Mouse (Mus musculus): ENCODE measurements around the gene Zdhhc1. TPM values are rescaled to one million over a fixed set of nuclear protein-coding genes. Genes with fewer than 3 reads are reported as not detected.

The Zdhhc1 gene
- total and polyA plus RNA-seq, 3 experiments: 4.9 to 11.5 TPM; not detected in 1

- DNase-seq (ENCODE audit: low read depth, low spot score): no peak
- no peaks in the 10 kb centered on the region for H3K36me3 ChIP-seq (ENCODE audit: control insufficient read depth in 1 of 2, insufficient read depth in 2 of 2, low read length in 2 of 2)
- TF ChIP-seq MYB (IDR thresholded peaks at IDR 0.05; ENCODE audit: low read depth, low read length) (no peak), RCOR1 (IDR thresholded peaks at IDR 0.05; ENCODE audit: low read depth, low read length) (no peak), SIN3A (IDR thresholded peaks at IDR 0.05; ENCODE audit: low read length) (no peak), USF2 (IDR thresholded peaks at IDR 0.05; ENCODE audit: borderline replicate concordance in 1 of 2, insufficient read depth in 1 of 2, low read depth in 1 of 2, low read length in 2 of 2) (no peak), ETS1 (IDR thresholded peaks at IDR 0.05; ENCODE audit: low read depth, low read length) (no peak), CTCF (IDR thresholded peaks at IDR 0.05 in 2 of 3, conservative IDR thresholded peaks at IDR 0.05 in 1 of 3; ENCODE audit: control insufficient read depth in 1 of 3, insufficient read depth in 1 of 3, low read depth in 2 of 3, low read length in 3 of 3, poor library complexity in 1 of 3, severe bottlenecking in 1 of 3) (no peak), GATA1 (IDR thresholded peaks at IDR 0.05; ENCODE audit: low read depth, low read length) (no peak), ZC3H11A (IDR thresholded peaks at IDR 0.05; ENCODE audit: low read depth, low read length) (no peak), MAZ (IDR thresholded peaks at IDR 0.05; ENCODE audit: low read depth, low read length) (no peak), ZNF384 (IDR thresholded peaks at IDR 0.05; ENCODE audit: low read depth, low read length) (no peak), TBP (IDR thresholded peaks at IDR 0.05; ENCODE audit: low read depth, low read length) (no peak), BHLHE40 (IDR thresholded peaks at IDR 0.05; ENCODE audit: borderline replicate concordance, low read depth, low read length) (no peak), ELF1 (IDR thresholded peaks at IDR 0.05; ENCODE audit: low read depth, low read length) (no peak), E2F4 (IDR thresholded peaks at IDR 0.05; ENCODE audit: borderline replicate concordance, low read depth, low read length) (no peak), ZKSCAN1 (IDR thresholded peaks at IDR 0.05; ENCODE audit: low read depth, low read length) (no peak), SMC3 (IDR thresholded peaks at IDR 0.05; ENCODE audit: low read depth, low read length) (no peak), NRF1 (IDR thresholded peaks at IDR 0.05; ENCODE audit: insufficient read depth, low read depth, low read length, poor library complexity, severe bottlenecking) (no peak), KAT2A (conservative IDR thresholded peaks at IDR 0.05; ENCODE audit: low read depth, low read length) (no peak), MYC (IDR thresholded peaks at IDR 0.05; ENCODE audit: low read depth, low read length) (no peak)
- no peaks in the 10 kb centered on the region for H3K9me3 ChIP-seq (replicated peaks; ENCODE audit: insufficient read depth, low read length)
- no peak overlapping the region for H3K9ac ChIP-seq (ENCODE audit: control insufficient read depth, low read depth, low read length, poor library complexity, severe bottlenecking)
- H3K27me3 ChIP-seq (ENCODE audit: control insufficient read depth in 1 of 2, insufficient read depth in 2 of 2, low read length in 2 of 2): no peaks in the 10 kb centered on the region
- H3K27ac ChIP-seq (ENCODE audit: control insufficient read depth, low read depth, low read length): no peak overlapping the region
- H3K4me3 ChIP-seq (ENCODE audit: control insufficient read depth in 1 of 2, insufficient read depth in 1 of 2, low read depth in 2 of 2, low read length in 2 of 2): no peak overlapping the region
- no peaks in the 10 kb centered on the region for H3K79me2 ChIP-seq (ENCODE audit: control insufficient read depth, insufficient read depth, low read length, poor library complexity)
- H3K4me1 ChIP-seq (ENCODE audit: control insufficient read depth in 1 of 2, insufficient read depth in 2 of 2, low read length in 2 of 2): no peaks in the 10 kb centered on the region
Measured at GRCm38 (mm10) chr8:105484030-105484368, 12.7 kb downstream of the Zdhhc1 start.

DNA sequence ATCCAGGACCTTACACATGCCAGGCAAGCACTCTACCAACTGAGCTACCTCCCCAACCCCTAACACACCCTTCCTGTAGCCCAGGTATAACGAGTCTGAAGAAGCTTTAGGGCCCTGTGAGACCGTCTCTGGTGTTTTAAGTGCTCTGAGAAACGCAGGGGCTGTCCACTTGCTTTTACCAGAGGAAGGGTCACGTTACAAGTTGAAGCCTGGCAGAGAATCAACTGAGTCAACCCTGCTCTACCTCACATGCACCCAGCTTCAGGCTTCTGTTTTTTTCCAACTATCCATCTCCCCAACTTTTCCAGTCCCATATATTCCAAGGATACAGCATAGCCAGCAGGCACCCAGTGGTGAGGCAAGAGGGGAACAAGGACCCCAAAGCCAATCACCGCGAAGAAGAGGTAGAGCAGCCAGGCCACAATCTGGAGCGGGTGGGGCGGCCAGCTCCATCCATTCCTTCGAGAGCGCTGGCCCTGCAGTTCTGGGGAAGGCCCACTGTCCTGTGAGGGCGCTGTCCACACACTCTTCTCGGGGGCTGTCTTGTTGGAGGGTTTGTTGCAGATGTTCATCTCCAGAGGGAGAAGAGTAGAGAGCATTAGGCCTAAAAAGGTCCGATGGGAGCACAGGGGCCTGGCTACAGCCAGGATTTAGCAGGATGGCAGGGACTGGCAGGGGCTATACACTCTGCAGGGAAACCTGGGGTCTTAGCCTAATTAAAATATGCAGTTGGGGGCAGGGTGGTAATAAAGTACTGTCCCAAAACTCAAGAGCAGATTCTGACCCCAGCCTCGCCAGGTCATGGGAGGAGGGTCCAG lies 13.3 kb downstream of the Zdhhc1 start:
- H3K4me1 ChIP-seq (ENCODE audit: control insufficient read depth in 1 of 2, insufficient read depth in 2 of 2, low read length in 2 of 2): no peaks in the 10 kb centered on the region
- no peaks in the 10 kb centered on the region for H3K36me3 ChIP-seq (ENCODE audit: control insufficient read depth in 1 of 2, insufficient read depth in 2 of 2, low read length in 2 of 2)
- H3K9ac ChIP-seq (ENCODE audit: control insufficient read depth, low read depth, low read length, poor library complexity, severe bottlenecking): no peak overlapping the region
- DNase-seq (ENCODE audit: low read depth, low spot score): no peak
- no peak overlapping the region for H3K27ac ChIP-seq (ENCODE audit: control insufficient read depth, low read depth, low read length)
- no peaks in the 10 kb centered on the region for H3K27me3 ChIP-seq (ENCODE audit: control insufficient read depth in 1 of 2, insufficient read depth in 2 of 2, low read length in 2 of 2)
- no peaks in the 10 kb centered on the region for H3K9me3 ChIP-seq (replicated peaks; ENCODE audit: insufficient read depth, low read length)
- no peaks in the 10 kb centered on the region for H3K79me2 ChIP-seq (ENCODE audit: control insufficient read depth, insufficient read depth, low read length, poor library complexity)
- H3K4me3 ChIP-seq (ENCODE audit: control insufficient read depth in 1 of 2, insufficient read depth in 1 of 2, low read depth in 2 of 2, low read length in 2 of 2): no peak overlapping the region
- TF ChIP-seq CTCF (IDR thresholded peaks at IDR 0.05 in 2 of 3, conservative IDR thresholded peaks at IDR 0.05 in 1 of 3; ENCODE audit: control insufficient read depth in 1 of 3, insufficient read depth in 1 of 3, low read depth in 2 of 3, low read length in 3 of 3, poor library complexity in 1 of 3, severe bottlenecking in 1 of 3) (peak in 2 of 3 experiments; percentile 37 to 43; a peak in 4 of 6 replicates), RCOR1 (IDR thresholded peaks at IDR 0.05; ENCODE audit: low read depth, low read length) (no peak), USF2 (IDR thresholded peaks at IDR 0.05; ENCODE audit: borderline replicate concordance in 1 of 2, insufficient read depth in 1 of 2, low read depth in 1 of 2, low read length in 2 of 2) (no peak), MYB (IDR thresholded peaks at IDR 0.05; ENCODE audit: low read depth, low read length) (no peak), TCF12 (IDR thresholded peaks at IDR 0.05; ENCODE audit: low read depth, low read length) (no peak), MEF2A (IDR thresholded peaks at IDR 0.05; ENCODE audit: extremely low read depth, insufficient replicate concordance, low read depth, low read length, poor library complexity, severe bottlenecking) (no peak)

Data from MEL (cell line).